Mouse (Mus musculus) heart, adult 2 months (tissue): ENCODE results near the gene Tlr5. TPM values are rescaled to one million over a fixed set of nuclear protein-coding genes. Genes with fewer than 3 reads are reported as not detected.

Experiments used
- DNase-seq, 2 experiments: peaks; one replicate each; pipeline ENCODE4 v3.0.0; 2021
- H3K27ac ChIP-seq: fragments of 200-600 bp; 2 replicates; pipeline ENCODE4 v1.8.1; 2022
- H3K27me3 ChIP-seq: fragments of 200-500 bp; 2 replicates; pipeline ENCODE4 v1.6.1; 2012; ENCODE audit warnings: mild to moderate bottlenecking, low read length, inconsistent platforms, mixed read lengths; ENCODE audit not compliant: control insufficient read depth, insufficient read depth
- H3K36me3 ChIP-seq: fragments of 200-500 bp; 2 replicates; pipeline ENCODE4 v1.6.1; 2012; ENCODE audit warnings: low read length, inconsistent platforms; ENCODE audit not compliant: control insufficient read depth, insufficient read depth
- H3K4me1 ChIP-seq: fragments of 200-500 bp; 2 replicates; pipeline ENCODE4 v1.6.1; 2011; ENCODE audit warnings: low read length; ENCODE audit not compliant: control insufficient read depth, insufficient read depth
- H3K4me3 ChIP-seq: fragments of 200-600 bp; 2 replicates; pipeline ENCODE4 v1.8.1; 2022
- H3K79me2 ChIP-seq: fragments of 200-500 bp; replicated peaks from 2 replicates; pipeline ENCODE4 v1.6.1; 2012; ENCODE audit warnings: mild to moderate bottlenecking, inconsistent platforms, low read length, moderate library complexity, mixed read lengths; ENCODE audit not compliant: control insufficient read depth, insufficient read depth
- H3K9ac ChIP-seq: fragments of 200-500 bp; 2 replicates; pipeline ENCODE4 v1.6.1; 2012; ENCODE audit warnings: low read depth, mild to moderate bottlenecking, control low read depth, inconsistent platforms, low read length, mixed read lengths
- CTCF ChIP-seq: fragments of 200-600 bp; IDR thresholded peaks from 2 replicates; pipeline ENCODE4 v1.8.1; 2022; ENCODE audit warnings: antibody characterized with exemption, mild to moderate bottlenecking, moderate library complexity
- EP300 ChIP-seq: fragments of 200-500 bp; IDR thresholded peaks from 2 replicates; pipeline ENCODE4 v1.6.1; 2011; ENCODE audit warnings: low read depth, low read length, control low read depth; ENCODE audit not compliant: insufficient read depth
- POLR2A ChIP-seq: fragments of 200-500 bp; IDR thresholded peaks from 2 replicates; pipeline ENCODE4 v1.6.1; 2011; ENCODE audit warnings: mild to moderate bottlenecking, low read depth, low read length, control low read depth; ENCODE audit not compliant: insufficient read depth
- WGBS: fragments of 180-500 bp; shearing (Covaris S2); methylation state at CpG from one replicate; pipeline ENCODE4 v1.1.7; 2018; 5-methylcytosine and 5-hydroxymethylcytosine counted together
- intact Hi-C: fragments of 180-260 bp; cut with DNase I; formaldehyde crosslinking; loops from one replicate; pipeline ENCODE4 v1.15.1; 2025
- polyA plus RNA-seq: library from polyadenylated mRNA; depleted of rRNA; stranded (reverse); fragments of >200 nt; gene quantifications from 2 replicates; pipeline ENCODE4 v1.2.3, GENCODE M21; 2012
- total RNA-seq, 2 experiments: library from RNA; stranded (reverse); gene quantifications; 2 replicates each; pipeline ENCODE4 v1.2.3; 2021

Tlr5 gene
- total and polyA plus RNA-seq, 3 experiments = 1.1 to 1.7 (median 1.2) TPM

GRCm38 (mm10) chr1:182927878-182928851 is 26.4 kb upstream of the Tlr5 start:
- WGBS = 69% methylated on average over 19 of the region's 19 CpGs
- no peak overlapping the region for H3K4me3 ChIP-seq
- no peak for DNase-seq

GRCm38 (mm10) chr1:182935469-182935868 is 19.1 kb upstream of the Tlr5 start:
- H3K4me1 ChIP-seq = no peaks in the 10 kb centered on the region
- WGBS = 39% methylated on average over 6 of the region's 6 CpGs

More at GRCm38 (mm10) chr1:182927878-182928851, 26.4 kb upstream of the Tlr5 start:
- TF ChIP-seq EP300 (no peak), POLR2A (no peak), CTCF (no peak)
- no peak overlapping the region for H3K9ac ChIP-seq
- no peaks in the 10 kb centered on the region for H3K36me3 ChIP-seq
- no peaks in the 10 kb centered on the region for H3K27me3 ChIP-seq
- H3K27ac ChIP-seq = no peak overlapping the region
- no peaks in the 10 kb centered on the region for H3K4me1 ChIP-seq
- intact Hi-C loops = no loop called here
- H3K79me2 ChIP-seq = no peaks in the 10 kb centered on the region

GRCm38 (mm10) chr1:182937486-182938120 is 17.0 kb upstream of the Tlr5 start:
- Histone ChIP-seq H3K9ac (no peak overlapping the region), H3K27me3 (no peaks in the 10 kb centered on the region), H3K36me3 (no peaks in the 10 kb centered on the region), H3K27ac (no peak overlapping the region), H3K79me2 (no peaks in the 10 kb centered on the region), H3K4me3 (no peak overlapping the region), H3K4me1 (no peaks in the 10 kb centered on the region)
- DNase-seq = no peak
- intact Hi-C loops = no loop called here
- TF ChIP-seq POLR2A = no peak
- 63% methylated on average over 10 of the region's 10 CpGs for WGBS

More at GRCm38 (mm10) chr1:182935469-182935868, 19.1 kb upstream of the Tlr5 start:
- no peak overlapping the region for H3K4me3 ChIP-seq
- H3K27ac ChIP-seq = no peak overlapping the region
- H3K27me3 ChIP-seq = no peaks in the 10 kb centered on the region
- TF ChIP-seq EP300 (no peak), POLR2A (no peak), CTCF (no peak)
- peak; percentile 7 to 12 for DNase-seq
- intact Hi-C loops = no loop called here
- H3K9ac ChIP-seq = no peak overlapping the region
- H3K36me3 ChIP-seq = no peaks in the 10 kb centered on the region
- H3K79me2 ChIP-seq = no peaks in the 10 kb centered on the region

- TF ChIP-seq POLR2A (no peak), CTCF (no peak), EP300 (no peak)
- DNase-seq = no peak
- Histone ChIP-seq H3K79me2 (no peaks in the 10 kb centered on the region), H3K9ac (no peak overlapping the region), H3K27me3 (no peaks in the 10 kb centered on the region), H3K4me1 (no peaks in the 10 kb centered on the region), H3K4me3 (no peak overlapping the region), H3K36me3 (no peaks in the 10 kb centered on the region), H3K27ac (no peak overlapping the region)
- WGBS = 86% methylated on average over 2 of the region's 2 CpGs
- intact Hi-C loops = no loop called here
These were observed 12.7 kb upstream of the Tlr5 start for GRCm38 (mm10) chr1:182941921-182942320.

GRCm38 (mm10) chr1:182943911-182944310 is 10.7 kb upstream of the Tlr5 start:
- Histone ChIP-seq H3K9ac (no peak overlapping the region), H3K27me3 (no peaks in the 10 kb centered on the region), H3K79me2 (no peaks in the 10 kb centered on the region), H3K27ac (no peak overlapping the region), H3K4me3 (no peak overlapping the region), H3K36me3 (no peaks in the 10 kb centered on the region), H3K4me1 (no peaks in the 10 kb centered on the region)
- intact Hi-C loops = no loop called here
- WGBS = 66% methylated on average over 3 of the region's 3 CpGs
- TF ChIP-seq POLR2A = no peak
- no peak for TF ChIP-seq EP300
- DNase-seq = no peak

- Histone ChIP-seq H3K36me3 (no peaks in the 10 kb centered on the region), H3K27me3 (no peaks in the 10 kb centered on the region), H3K27ac (no peak overlapping the region), H3K4me1 (no peaks in the 10 kb centered on the region), H3K9ac (no peak overlapping the region), H3K4me3 (no peak overlapping the region), H3K79me2 (no peaks in the 10 kb centered on the region)
- TF ChIP-seq CTCF = no peak
- TF ChIP-seq POLR2A = no peak
- TF ChIP-seq EP300 = no peak
- DNase-seq = no peak
- 69% methylated on average over 5 of the region's 5 CpGs for WGBS
- intact Hi-C loops = no loop called here
These were observed 9.9 kb upstream of the Tlr5 start for GRCm38 (mm10) chr1:182944638-182945037.
